Mouse (Mus musculus): ENCODE measurements around the gene Lrguk. TPM values are rescaled to one million over a fixed set of nuclear protein-coding genes. Genes with fewer than 3 reads are reported as not detected.

Gene Lrguk
- total and polyA plus RNA-seq, 3 experiments, result 0.12 to 1.6 TPM; not detected in 1

DNA sequence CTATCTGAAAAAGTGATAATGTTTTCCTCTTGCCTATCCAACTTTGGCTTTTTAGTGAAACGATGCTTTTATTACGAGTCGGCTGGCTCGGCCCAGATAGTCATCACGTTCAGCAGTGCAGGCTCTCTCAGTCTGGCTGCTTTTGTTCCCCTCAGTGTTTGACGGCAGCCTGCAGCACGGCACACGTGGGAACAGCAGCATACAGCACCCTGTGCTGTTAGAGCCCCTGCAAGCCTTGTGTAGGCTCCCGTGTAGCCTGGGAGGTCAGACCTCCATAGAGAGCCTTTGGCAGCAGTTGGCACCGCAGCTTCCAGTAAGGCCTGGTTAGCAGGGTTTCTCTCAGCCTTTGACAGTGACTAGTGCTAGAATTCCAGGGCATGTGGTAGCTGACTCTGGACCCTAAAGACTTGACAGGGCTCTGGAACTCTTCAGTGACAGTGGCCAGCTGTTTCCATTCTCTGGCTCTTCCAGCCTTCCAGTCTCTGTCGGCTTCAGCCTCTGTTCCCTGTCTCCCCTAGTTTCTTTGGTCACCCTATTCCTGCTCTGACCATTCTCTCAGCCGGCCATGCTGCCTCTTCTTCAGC lies 15.1 kb downstream of the Lrguk start:
- no peaks in the 10 kb centered on the region for H3K27me3 ChIP-seq (ENCODE audit: control insufficient read depth in 1 of 2, insufficient read depth in 2 of 2, low read length in 2 of 2)
- H3K4me3 ChIP-seq (ENCODE audit: control insufficient read depth in 1 of 2, insufficient read depth in 1 of 2, low read depth in 2 of 2, low read length in 2 of 2), result no peak overlapping the region
- H3K4me1 ChIP-seq (ENCODE audit: control insufficient read depth in 1 of 2, insufficient read depth in 2 of 2, low read length in 2 of 2), result no peaks in the 10 kb centered on the region
- TF ChIP-seq POLR2AphosphoS2 (IDR thresholded peaks at IDR 0.05; ENCODE audit: low read length), result no peak
- TF ChIP-seq MYB (IDR thresholded peaks at IDR 0.05; ENCODE audit: low read depth, low read length), result no peak
- TF ChIP-seq ELF1 (IDR thresholded peaks at IDR 0.05; ENCODE audit: low read depth, low read length), result no peak
- no peak for TF ChIP-seq MAFK (IDR thresholded peaks at IDR 0.05; ENCODE audit: borderline replicate concordance, low read depth, low read length)
- no peak for TF ChIP-seq SIN3A (IDR thresholded peaks at IDR 0.05; ENCODE audit: low read length)
- no peak for TF ChIP-seq POLR2A (IDR thresholded peaks at IDR 0.05; ENCODE audit: control insufficient read depth in 1 of 2, insufficient read depth in 1 of 2, low read depth in 1 of 2, low read length in 2 of 2, poor library complexity in 1 of 2)
- TF ChIP-seq ZMIZ1 (IDR thresholded peaks at IDR 0.05; ENCODE audit: low read depth, low read length), result no peak
- no peak for TF ChIP-seq ETS1 (IDR thresholded peaks at IDR 0.05; ENCODE audit: low read depth, low read length)
- no peak for TF ChIP-seq EP300 (IDR thresholded peaks at IDR 0.05; ENCODE audit: low read depth in 1 of 2, low read length in 2 of 2)
- no peak for TF ChIP-seq MAZ (IDR thresholded peaks at IDR 0.05; ENCODE audit: low read depth, low read length)
- TF ChIP-seq TAL1 (IDR thresholded peaks at IDR 0.05; ENCODE audit: low read length), result no peak
- no peak for TF ChIP-seq SMC3 (IDR thresholded peaks at IDR 0.05; ENCODE audit: low read depth, low read length)
- no peak for TF ChIP-seq POLR2AphosphoS5 (IDR thresholded peaks at IDR 0.05; ENCODE audit: borderline replicate concordance, low read depth, low read length)
- no peak for TF ChIP-seq JUND (IDR thresholded peaks at IDR 0.05; ENCODE audit: low read depth, low read length)
- no peak for TF ChIP-seq NRF1 (IDR thresholded peaks at IDR 0.05; ENCODE audit: insufficient read depth, low read depth, low read length, poor library complexity, severe bottlenecking)
- TF ChIP-seq USF1 (IDR thresholded peaks at IDR 0.05; ENCODE audit: low read depth, low read length), result no peak
- H3K9me3 ChIP-seq (replicated peaks; ENCODE audit: insufficient read depth, low read length), result no peaks in the 10 kb centered on the region
- H3K27ac ChIP-seq (ENCODE audit: control insufficient read depth, low read depth, low read length), result no peak overlapping the region
- H3K36me3 ChIP-seq (ENCODE audit: control insufficient read depth in 1 of 2, insufficient read depth in 2 of 2, low read length in 2 of 2), result no peaks in the 10 kb centered on the region
- H3K9ac ChIP-seq (ENCODE audit: control insufficient read depth, low read depth, low read length, poor library complexity, severe bottlenecking), result no peak overlapping the region
- DNase-seq (ENCODE audit: low read depth, low spot score), result no peak
- no peaks in the 10 kb centered on the region for H3K79me2 ChIP-seq (ENCODE audit: control insufficient read depth, insufficient read depth, low read length, poor library complexity)

DNA sequence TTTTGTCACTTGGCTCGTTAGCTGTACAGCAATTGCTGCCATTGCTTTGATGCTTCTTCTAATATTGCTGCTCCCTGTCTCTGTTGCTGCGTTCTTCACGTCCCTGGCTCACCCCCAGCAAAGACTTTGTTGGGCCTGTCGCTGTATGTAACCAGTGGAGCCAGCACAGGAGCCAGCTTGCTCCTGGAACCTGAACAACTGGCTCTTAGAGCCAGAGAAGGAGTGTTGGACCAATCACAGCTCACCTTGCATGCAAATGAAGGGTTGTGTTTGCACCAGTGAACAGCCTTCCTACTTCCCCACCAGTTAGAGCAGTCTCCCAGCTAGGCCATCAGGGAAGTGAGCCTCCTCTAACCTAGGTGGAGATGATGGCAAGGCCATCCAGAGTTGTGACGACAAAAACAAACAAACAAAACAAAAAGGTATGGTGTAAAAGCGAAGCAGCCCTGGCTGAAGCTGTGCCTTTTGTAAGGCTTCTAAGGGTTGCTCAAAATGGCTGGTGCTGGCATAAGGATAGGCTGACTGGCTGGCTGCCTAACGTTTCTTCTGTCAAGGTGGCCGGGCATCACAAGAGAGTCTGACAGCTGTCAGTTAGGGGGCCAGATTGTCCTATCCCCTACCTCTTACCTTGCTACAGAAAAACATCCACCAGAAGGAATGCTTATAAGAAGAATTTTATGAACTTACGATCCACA lies 15.7 kb downstream of the Lrguk start:
- TF ChIP-seq NRF1 (IDR thresholded peaks at IDR 0.05; ENCODE audit: insufficient read depth, low read depth, low read length, poor library complexity, severe bottlenecking), result no peak
- TF ChIP-seq ETS1 (IDR thresholded peaks at IDR 0.05; ENCODE audit: low read depth, low read length), result no peak
- no peak for TF ChIP-seq POLR2AphosphoS2 (IDR thresholded peaks at IDR 0.05; ENCODE audit: low read length)
- TF ChIP-seq GABPA (IDR thresholded peaks at IDR 0.05; ENCODE audit: low read depth, low read length), result no peak
- no peak overlapping the region for H3K27ac ChIP-seq (ENCODE audit: control insufficient read depth, low read depth, low read length)
- no peaks in the 10 kb centered on the region for H3K4me1 ChIP-seq (ENCODE audit: control insufficient read depth in 1 of 2, insufficient read depth in 2 of 2, low read length in 2 of 2)
- no peak overlapping the region for H3K9ac ChIP-seq (ENCODE audit: control insufficient read depth, low read depth, low read length, poor library complexity, severe bottlenecking)
- no peaks in the 10 kb centered on the region for H3K9me3 ChIP-seq (replicated peaks; ENCODE audit: insufficient read depth, low read length)
- no peaks in the 10 kb centered on the region for H3K79me2 ChIP-seq (ENCODE audit: control insufficient read depth, insufficient read depth, low read length, poor library complexity)
- no peak for DNase-seq (ENCODE audit: low read depth, low spot score)
- H3K36me3 ChIP-seq (ENCODE audit: control insufficient read depth in 1 of 2, insufficient read depth in 2 of 2, low read length in 2 of 2), result no peaks in the 10 kb centered on the region
- H3K27me3 ChIP-seq (ENCODE audit: control insufficient read depth in 1 of 2, insufficient read depth in 2 of 2, low read length in 2 of 2), result no peaks in the 10 kb centered on the region
- H3K4me3 ChIP-seq (ENCODE audit: control insufficient read depth in 1 of 2, insufficient read depth in 1 of 2, low read depth in 2 of 2, low read length in 2 of 2), result no peak overlapping the region
